Mouse (Mus musculus): ENCODE data around the gene Ano1. TPM values are rescaled to one million over a fixed set of nuclear protein-coding genes. Genes with fewer than 3 reads are reported as not detected.

Gene Ano1
- polyA plus RNA-seq, 1 experiment from 2014 or later, result 47.6 TPM

DNA sequence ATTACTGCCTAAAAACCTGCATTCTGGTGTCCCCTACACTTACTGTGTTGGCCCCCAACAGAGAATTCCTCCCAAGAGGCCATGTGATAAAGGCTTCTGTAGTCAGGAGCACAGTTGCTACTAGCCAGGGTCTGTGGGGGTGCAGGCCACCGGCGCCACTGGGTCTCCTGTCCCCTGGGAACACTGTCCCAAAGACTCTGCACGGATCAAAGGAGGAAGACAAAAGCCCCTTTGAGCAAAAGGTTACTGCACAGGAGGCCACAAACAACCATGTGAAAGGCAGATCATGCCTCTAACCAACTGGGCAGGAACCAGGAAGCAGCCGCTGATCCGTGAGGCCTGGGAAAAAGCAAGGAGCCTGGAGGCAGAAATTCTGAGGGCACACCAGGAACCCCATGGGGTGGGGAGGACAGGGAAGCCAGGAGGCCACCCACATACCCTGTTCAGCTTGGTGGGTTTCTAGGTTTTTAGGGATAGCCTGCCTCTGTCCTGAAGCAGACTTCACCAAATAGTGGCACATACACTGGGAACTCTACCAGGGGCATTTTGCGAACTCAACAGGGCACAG lies 151.4 kb downstream of the Ano1 start:
- Histone ChIP-seq H3K9me3 (no peaks in the 10 kb centered on the region), H3K4me3 (replicated peaks) (no peak overlapping the region), H3K36me3 (0 out of 2 replicates have a peak, but pooled peaks cover 4% of the 10 kb centered on the region), H3K27me3 (replicated peaks) (no peaks in the 10 kb centered on the region), H3K4me1 (no peaks in the 10 kb centered on the region), H3K4me2 (no peak overlapping the region), H3K27ac (no peak overlapping the region), H3K9ac (no peak overlapping the region)
- WGBS, result 74% methylated on average over 6 of the region's 6 CpGs
- ATAC-seq (ENCODE audit: insufficient read depth, low FRiP score, low read depth), result no peak

DNA sequence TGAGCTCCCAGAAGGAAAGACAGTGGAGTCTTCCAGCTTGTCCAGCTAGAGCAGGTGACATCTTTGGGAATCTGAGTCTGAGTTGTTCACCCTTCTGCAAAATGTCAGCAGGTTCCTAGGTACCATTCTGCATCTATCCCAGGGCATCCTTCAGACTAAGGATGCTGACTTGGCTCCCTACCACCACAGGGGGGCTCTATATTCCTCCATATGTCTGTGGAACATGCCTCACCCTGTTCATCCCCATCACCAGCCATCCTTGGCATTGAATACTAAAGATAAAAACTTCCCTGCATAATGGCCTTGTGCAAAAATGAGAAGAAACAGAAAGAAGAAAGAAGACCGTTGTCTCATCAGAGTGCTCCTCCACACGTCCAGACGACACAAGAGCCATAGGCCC lies 162.3 kb downstream of the Ano1 start:
- WGBS, result 82% methylated on average over 3 of the region's 3 CpGs

DNA sequence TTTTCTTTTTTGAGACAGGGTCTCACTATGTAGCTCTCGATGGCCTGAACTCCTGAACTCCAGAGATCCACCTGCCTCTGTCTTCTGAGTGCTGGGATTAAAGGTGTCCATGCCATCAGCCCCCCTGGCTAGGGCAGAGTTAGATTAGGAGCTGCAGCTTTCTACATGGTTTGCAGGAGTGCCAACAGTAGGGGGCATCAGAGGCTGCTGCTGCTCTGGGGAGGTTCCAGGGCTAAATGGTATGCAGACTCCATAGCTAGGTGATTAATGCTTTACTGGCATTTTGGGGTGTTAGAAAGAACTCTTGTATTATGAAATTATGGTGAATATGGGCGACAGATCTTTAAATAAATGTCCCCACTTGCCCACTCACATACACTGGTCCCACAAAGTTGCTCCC lies 164.5 kb downstream of the Ano1 start:
- WGBS, result 56% methylated on average over 2 of the region's 2 CpGs

More for the DNA sequence above, 162.3 kb downstream of the Ano1 start:
- no peak for ATAC-seq (ENCODE audit: insufficient read depth, low FRiP score, low read depth)
- H3K9ac ChIP-seq, result no peak overlapping the region
- no peaks in the 10 kb centered on the region for H3K4me1 ChIP-seq
- no peak overlapping the region for H3K27ac ChIP-seq
- H3K36me3 ChIP-seq, result no peaks in the 10 kb centered on the region
- H3K27me3 ChIP-seq (replicated peaks), result no peaks in the 10 kb centered on the region
- no peaks in the 10 kb centered on the region for H3K9me3 ChIP-seq
- no peak overlapping the region for H3K4me3 ChIP-seq (replicated peaks)
- H3K4me2 ChIP-seq, result no peak overlapping the region

DNA sequence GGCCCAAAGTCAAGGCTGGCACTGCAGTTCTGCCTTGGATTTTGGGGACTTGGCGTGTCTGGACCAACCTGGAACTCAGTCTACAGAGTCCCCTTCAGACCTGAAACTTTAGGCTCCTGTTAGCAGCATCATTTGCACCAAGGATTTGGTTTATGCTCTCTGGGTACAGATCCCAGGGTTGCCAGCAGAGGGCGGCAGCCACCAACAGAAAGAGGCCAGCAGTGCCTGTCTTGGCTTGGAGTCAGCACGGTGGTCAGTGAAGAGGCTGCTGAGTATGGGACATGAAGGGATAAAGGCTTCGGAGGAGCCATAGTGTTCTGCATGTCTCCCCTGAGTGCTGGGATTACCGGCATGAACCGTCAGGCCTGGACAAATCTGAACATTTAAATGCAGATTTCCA lies 166.1 kb downstream of the Ano1 start:
- WGBS, result 14% methylated on average over 6 of the region's 6 CpGs
- ATAC-seq (ENCODE audit: insufficient read depth, low FRiP score, low read depth), result no peak
- no peak overlapping the region for H3K4me3 ChIP-seq (replicated peaks)
- H3K27me3 ChIP-seq (replicated peaks), result no peaks in the 10 kb centered on the region
- peaks cover 11% of the 10 kb centered on the region for H3K4me1 ChIP-seq
- H3K27ac ChIP-seq, result no peak overlapping the region
- H3K9ac ChIP-seq, result no peak overlapping the region
- no peaks in the 10 kb centered on the region for H3K9me3 ChIP-seq
- H3K36me3 ChIP-seq, result no peaks in the 10 kb centered on the region
- no peak overlapping the region for H3K4me2 ChIP-seq

More for the DNA sequence above, 164.5 kb downstream of the Ano1 start:
- no peak for ATAC-seq (ENCODE audit: insufficient read depth, low FRiP score, low read depth)
- Histone ChIP-seq H3K9me3 (no peaks in the 10 kb centered on the region), H3K4me2 (no peak overlapping the region), H3K27me3 (replicated peaks) (no peaks in the 10 kb centered on the region), H3K27ac (no peak overlapping the region), H3K4me3 (replicated peaks) (no peak overlapping the region), H3K4me1 (peaks cover 4% of the 10 kb centered on the region; the same call in 1 of the 2 replicates), H3K36me3 (no peaks in the 10 kb centered on the region), H3K9ac (no peak overlapping the region)

DNA sequence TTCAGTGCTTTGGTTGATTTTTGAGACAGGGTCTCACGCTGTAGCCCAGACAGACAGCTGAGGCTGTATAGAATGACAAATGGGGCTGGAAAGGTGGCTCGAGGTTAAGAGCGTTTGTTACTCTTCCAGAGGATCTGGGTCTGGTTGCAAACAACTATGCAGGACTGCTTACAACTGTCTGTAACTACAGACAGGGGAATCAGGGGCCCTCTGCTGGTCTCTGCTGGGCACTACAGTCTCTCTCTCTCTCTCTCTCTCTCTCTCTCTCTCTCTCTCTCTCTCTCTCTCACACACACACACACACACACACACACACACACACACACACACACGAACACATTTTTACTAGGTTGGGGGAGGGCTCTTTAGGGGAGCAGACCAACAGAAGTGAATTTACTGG lies 168.2 kb downstream of the Ano1 start:
- peaks cover 11% of the 10 kb centered on the region for H3K4me1 ChIP-seq
- no peak overlapping the region for H3K4me2 ChIP-seq
- no peak overlapping the region for H3K4me3 ChIP-seq (replicated peaks)
- no peaks in the 10 kb centered on the region for H3K27me3 ChIP-seq (replicated peaks)
- H3K9me3 ChIP-seq, result no peaks in the 10 kb centered on the region
- WGBS, result 0% methylated on average over 4 of the region's 4 CpGs
- ATAC-seq (ENCODE audit: insufficient read depth, low FRiP score, low read depth), result no peak
- peaks cover 14% of the 10 kb centered on the region for H3K36me3 ChIP-seq
- H3K27ac ChIP-seq, result no peak overlapping the region
- H3K9ac ChIP-seq, result no peak overlapping the region

DNA sequence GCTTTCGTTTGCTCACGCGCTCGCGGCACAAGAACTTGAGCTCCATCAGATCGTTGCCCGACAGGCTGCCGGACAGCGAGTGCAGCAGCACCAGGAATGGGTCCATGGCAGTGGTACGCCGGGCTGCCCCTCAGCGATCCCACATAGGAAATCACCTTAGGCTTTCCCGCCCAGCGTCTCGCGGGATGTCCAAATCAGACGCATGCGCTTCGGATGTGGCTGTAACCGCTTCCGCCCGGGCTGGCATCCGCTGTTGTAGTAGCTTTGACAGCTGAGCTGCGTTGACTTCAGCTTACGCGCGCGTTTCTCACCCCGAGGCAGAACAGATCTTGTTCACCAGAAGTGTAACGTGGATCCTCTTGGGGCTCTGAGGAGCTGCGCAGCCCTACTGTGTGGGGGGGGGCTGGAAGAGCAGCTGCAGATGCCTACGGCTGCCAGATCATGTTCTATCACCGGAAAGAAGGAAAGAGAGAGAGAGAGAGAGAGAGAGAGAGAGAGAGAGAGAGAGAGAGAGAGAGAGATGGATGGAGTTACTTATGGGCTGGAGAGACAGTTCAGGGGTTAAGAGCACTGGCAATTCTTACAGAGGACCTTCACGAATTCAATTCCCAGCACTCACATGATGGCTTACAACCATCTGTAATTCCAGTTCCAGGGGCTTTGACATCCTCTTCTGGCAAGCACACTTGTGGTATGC lies 169.3 kb downstream of the Ano1 start, which contains the start of gene Fadd:
Gene Fadd (minus strand): TSS at position 180 of the 697 bp plus-strand sequence.
- peak within 1 kb of the TSS; percentile 96 for H3K27ac ChIP-seq
- H3K4me1 ChIP-seq, result peaks cover 11% of the 10 kb centered on the region
- H3K27me3 ChIP-seq (replicated peaks), result no peaks in the 10 kb centered on the region
- whole genome bisulfite sequencing, result 1% methylated on average over 34 of the region's 34 CpGs
- H3K9me3 ChIP-seq, result no peaks in the 10 kb centered on the region
- H3K4me2 ChIP-seq, result peak within 1 kb of the TSS; percentile 83
- H3K36me3 ChIP-seq, result peaks cover 14% of the 10 kb centered on the region
- ATAC-seq (ENCODE audit: insufficient read depth, low FRiP score, low read depth), result peak; percentile 83
- peak within 1 kb of the TSS; percentile 93 for H3K4me3 ChIP-seq (replicated peaks)
- H3K9ac ChIP-seq, result peak within 1 kb of the TSS; percentile 88

DNA sequence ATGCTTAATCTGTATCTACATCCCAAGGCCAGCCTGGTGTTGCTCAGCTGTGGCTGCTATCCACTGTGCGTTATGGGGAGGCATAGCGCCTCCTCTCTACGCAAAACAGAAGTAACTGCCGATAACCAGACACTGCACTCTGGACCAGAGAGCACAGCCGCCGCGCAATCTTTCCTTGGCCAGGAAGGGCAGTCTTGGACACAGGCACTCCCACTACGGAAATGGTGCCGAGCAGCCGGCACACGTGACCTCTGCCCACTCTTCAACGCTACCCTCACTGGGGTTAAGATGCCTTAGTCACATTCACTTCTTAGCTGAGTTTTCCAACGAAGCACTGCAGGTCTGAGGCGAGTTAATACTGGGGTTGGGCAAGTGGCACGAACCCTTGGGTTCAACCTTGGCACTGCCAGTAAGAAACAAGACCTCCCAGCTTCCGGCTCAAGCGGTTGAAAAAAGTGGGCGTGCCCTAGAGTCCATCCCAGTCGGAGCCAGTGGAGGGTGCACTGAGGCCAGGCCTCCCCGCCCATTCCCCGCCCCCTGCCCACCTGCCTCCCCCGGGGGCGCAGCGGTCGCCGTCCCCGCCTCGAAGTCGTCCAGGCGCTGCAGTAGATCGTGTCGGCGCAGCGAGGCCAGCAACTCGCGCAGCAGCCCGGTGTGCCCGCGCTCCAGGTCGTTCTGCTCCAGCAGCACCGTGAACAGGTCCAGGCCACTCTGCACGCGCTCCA lies 170.1 kb downstream of the Ano1 start:
- Histone ChIP-seq H3K9me3 (no peaks in the 10 kb centered on the region), H3K4me2 (peak overlapping the region; percentile 83), H3K27me3 (replicated peaks) (no peaks in the 10 kb centered on the region), H3K27ac (peak overlapping the region; percentile 96), H3K9ac (peak overlapping the region; percentile 88), H3K36me3 (peaks cover 14% of the 10 kb centered on the region), H3K4me3 (replicated peaks) (peak overlapping the region; percentile 93), H3K4me1 (peaks cover 11% of the 10 kb centered on the region)
- peak; percentile 88 for ATAC-seq (ENCODE audit: insufficient read depth, low FRiP score, low read depth)
- under 1% methylated on average over 42 of the region's 43 CpGs for WGBS

DNA sequence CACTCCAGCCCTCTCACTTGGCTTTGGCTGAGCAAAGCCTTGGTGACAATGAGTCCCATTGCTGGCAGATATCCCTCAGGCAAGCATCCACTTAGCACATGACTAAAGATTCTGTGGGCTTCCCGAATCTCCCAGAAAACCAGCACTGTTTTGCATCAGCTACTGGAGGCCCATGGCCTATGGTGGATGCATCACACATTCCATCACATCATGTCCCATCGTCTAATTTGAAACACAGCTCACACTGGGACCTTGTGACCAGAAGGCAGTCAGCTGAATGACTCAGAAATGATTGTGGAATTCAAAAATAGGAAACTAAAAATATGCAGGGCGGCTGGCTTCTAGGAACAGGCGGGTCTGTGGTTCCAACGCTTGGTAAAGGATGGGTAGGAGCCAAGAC lies 173.9 kb downstream of the Ano1 start:
- no peak overlapping the region for H3K9ac ChIP-seq
- H3K27ac ChIP-seq, result no peak overlapping the region
- no peak for ATAC-seq (ENCODE audit: insufficient read depth, low FRiP score, low read depth)
- no peak overlapping the region for H3K4me2 ChIP-seq
- 85% methylated on average over 5 of the region's 5 CpGs for WGBS
- H3K27me3 ChIP-seq (replicated peaks), result no peaks in the 10 kb centered on the region
- H3K4me1 ChIP-seq, result peaks cover 8% of the 10 kb centered on the region
- no peaks in the 10 kb centered on the region for H3K9me3 ChIP-seq
- peaks cover 14% of the 10 kb centered on the region for H3K36me3 ChIP-seq
- no peak overlapping the region for H3K4me3 ChIP-seq (replicated peaks)

DNA sequence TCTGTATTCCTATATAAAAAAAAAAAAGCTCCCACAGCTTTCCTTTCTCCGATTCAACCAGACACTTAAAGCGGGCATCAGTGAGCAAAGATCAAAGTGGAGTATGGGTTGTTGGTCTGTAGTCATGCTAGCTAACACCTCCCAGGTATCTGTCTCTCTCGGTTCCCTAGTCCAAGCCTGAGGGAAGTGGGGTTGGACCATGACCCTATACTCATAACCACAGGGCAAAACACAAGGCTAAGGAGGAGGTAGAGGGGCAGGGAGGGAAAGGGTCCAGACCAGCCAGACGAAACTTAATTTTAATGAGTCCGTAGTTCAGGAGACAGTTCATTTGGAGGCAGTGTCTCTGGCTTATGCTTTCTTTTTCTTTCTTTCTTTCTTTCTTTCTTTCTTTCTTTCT lies 179.5 kb downstream of the Ano1 start:
- H3K27ac ChIP-seq, result no peak overlapping the region

DNA sequence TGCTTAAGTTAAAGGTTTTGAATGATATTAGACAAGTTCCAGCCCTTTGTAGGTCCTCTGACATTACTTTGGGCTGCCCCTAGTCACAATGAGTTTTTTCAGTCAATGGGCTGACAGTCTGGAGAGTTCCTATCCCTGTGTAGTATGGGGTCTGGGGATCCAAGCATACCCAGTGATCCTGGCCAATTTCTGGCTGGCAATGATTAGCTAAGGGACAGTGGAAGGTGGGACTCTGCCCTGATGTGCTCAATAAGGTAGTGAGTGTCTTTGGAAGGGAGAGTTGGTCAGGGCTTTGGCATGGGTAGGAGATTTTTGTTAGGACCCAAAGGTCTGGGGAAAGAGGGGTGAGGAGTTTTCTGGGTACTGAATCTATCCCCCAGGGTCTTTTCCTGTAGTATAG lies 180.2 kb downstream of the Ano1 start:
- H3K4me1 ChIP-seq, result no peaks in the 10 kb centered on the region
- no peak overlapping the region for H3K9ac ChIP-seq
- H3K27me3 ChIP-seq (replicated peaks), result no peaks in the 10 kb centered on the region
- no peaks in the 10 kb centered on the region for H3K9me3 ChIP-seq
- no peak overlapping the region for H3K4me2 ChIP-seq
- H3K27ac ChIP-seq, result no peak overlapping the region
- no peaks in the 10 kb centered on the region for H3K36me3 ChIP-seq
- no peak overlapping the region for H3K4me3 ChIP-seq (replicated peaks)
- ATAC-seq (ENCODE audit: insufficient read depth, low FRiP score, low read depth), result no peak

More for the DNA sequence above, 179.5 kb downstream of the Ano1 start:
- no peak for ATAC-seq (ENCODE audit: insufficient read depth, low FRiP score, low read depth)
- no peak overlapping the region for H3K4me3 ChIP-seq (replicated peaks)
- no peaks in the 10 kb centered on the region for H3K27me3 ChIP-seq (replicated peaks)
- WGBS, result 89% methylated on average over 5 of the region's 5 CpGs
- H3K4me1 ChIP-seq, result no peaks in the 10 kb centered on the region
- no peak overlapping the region for H3K4me2 ChIP-seq
- H3K9ac ChIP-seq, result no peak overlapping the region
- H3K9me3 ChIP-seq, result no peaks in the 10 kb centered on the region
- H3K36me3 ChIP-seq, result no peaks in the 10 kb centered on the region

DNA sequence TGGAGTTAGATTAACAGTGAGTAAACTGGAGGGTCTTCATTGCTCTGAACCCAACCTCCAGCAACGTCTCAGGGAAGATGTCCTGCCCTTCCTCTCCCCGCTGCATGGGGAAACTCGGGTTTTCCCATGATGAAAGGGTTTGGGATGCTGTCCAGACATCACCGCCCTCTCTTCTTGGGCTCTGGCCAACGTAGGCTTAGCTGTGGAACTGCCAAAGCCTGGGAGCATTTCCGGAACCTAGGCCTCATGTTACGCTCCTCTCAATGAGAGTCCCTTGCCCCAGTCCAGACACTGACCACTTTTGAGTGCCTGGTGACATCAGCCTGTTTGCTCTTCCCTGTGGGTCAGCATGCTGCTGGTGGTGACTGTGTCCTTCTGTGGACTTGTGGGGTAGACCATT lies 182.3 kb downstream of the Ano1 start:
- H3K27ac ChIP-seq, result peak overlapping the region; percentile 31; the same call in 1 of the 2 replicates

DNA sequence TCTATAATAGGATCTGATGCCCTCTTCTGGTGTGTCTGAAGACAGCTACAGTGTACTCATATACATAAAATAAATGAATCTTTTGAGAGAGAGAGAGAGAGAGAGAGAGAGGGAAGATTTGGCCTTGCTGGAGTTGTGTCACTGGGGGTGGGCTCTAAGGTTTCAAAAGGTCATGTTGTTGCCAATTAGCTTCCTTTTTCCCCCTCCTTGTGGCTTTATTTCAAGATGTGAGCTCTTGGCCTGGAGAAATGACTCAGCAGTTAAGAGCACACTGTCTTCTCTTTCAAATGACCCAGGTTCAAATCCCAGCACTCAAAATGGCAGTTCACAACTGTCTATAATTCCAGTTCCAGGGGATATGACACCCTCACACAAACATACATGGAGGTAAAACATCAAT lies 183.7 kb downstream of the Ano1 start:
- no peak overlapping the region for H3K27ac ChIP-seq
- H3K4me1 ChIP-seq, result no peaks in the 10 kb centered on the region
- H3K27me3 ChIP-seq (replicated peaks), result no peaks in the 10 kb centered on the region
- H3K36me3 ChIP-seq, result no peaks in the 10 kb centered on the region
- H3K4me3 ChIP-seq (replicated peaks), result no peak overlapping the region
- H3K9me3 ChIP-seq, result no peaks in the 10 kb centered on the region
- ATAC-seq (ENCODE audit: insufficient read depth, low FRiP score, low read depth), result no peak
- H3K9ac ChIP-seq, result no peak overlapping the region
- H3K4me2 ChIP-seq, result no peak overlapping the region

More for the DNA sequence above, 182.3 kb downstream of the Ano1 start:
- WGBS, result 48% methylated on average over 7 of the region's 7 CpGs
- no peaks in the 10 kb centered on the region for H3K36me3 ChIP-seq
- H3K9ac ChIP-seq, result no peak overlapping the region
- ATAC-seq (ENCODE audit: insufficient read depth, low FRiP score, low read depth), result no peak
- no peaks in the 10 kb centered on the region for H3K9me3 ChIP-seq
- no peak overlapping the region for H3K4me3 ChIP-seq (replicated peaks)
- no peaks in the 10 kb centered on the region for H3K4me1 ChIP-seq
- no peak overlapping the region for H3K4me2 ChIP-seq
- H3K27me3 ChIP-seq (replicated peaks), result no peaks in the 10 kb centered on the region

All from stomach, embryonic 15.5 days (tissue).